Mouse (Mus musculus) midbrain, embryonic 10.5 days (tissue): ENCODE data around the gene Msx1. TPM values are rescaled to one million over a fixed set of nuclear protein-coding genes. Genes with fewer than 3 reads are reported as not detected.

Source experiments
- DNase-seq: peaks from one replicate; pipeline ENCODE4 v3.0.0-alpha.2; 2017; ENCODE audit warnings: low spot score
- H3K27ac ChIP-seq: fragments of 300-500 bp; sonication (generic); replicated peaks from 2 replicates; pipeline ENCODE4 v1.5.1; 2016; ENCODE audit warnings: mild to moderate bottlenecking
- H3K27me3 ChIP-seq: fragments of 300-500 bp; sonication (generic); 2 replicates; pipeline ENCODE4 v1.6.1; 2016; ENCODE audit warnings: low read depth, mild to moderate bottlenecking; ENCODE audit not compliant: poor library complexity, severe bottlenecking
- H3K36me3 ChIP-seq: fragments of 300-500 bp; sonication (generic); 2 replicates; pipeline ENCODE4 v1.6.1; 2016; ENCODE audit warnings: mild to moderate bottlenecking, moderate library complexity
- H3K4me1 ChIP-seq: fragments of 300-500 bp; sonication (generic); 2 replicates; pipeline ENCODE4 v1.6.1; 2016
- H3K4me3 ChIP-seq: fragments of 300-500 bp; sonication (generic); 2 replicates; pipeline ENCODE4 v1.5.1; 2016; ENCODE audit warnings: mild to moderate bottlenecking, moderate library complexity
- H3K9me3 ChIP-seq: fragments of 300-500 bp; sonication (generic); replicated peaks from 2 replicates; pipeline ENCODE4 v1.6.1; 2016; ENCODE audit warnings: mild to moderate bottlenecking
- WGBS: fragments of 180-500 bp; shearing (Covaris S2); methylation state at CpG from one replicate; pipeline ENCODE4 v1.1.7; 2016; 5-methylcytosine and 5-hydroxymethylcytosine counted together
- polyA plus RNA-seq: library from polyadenylated mRNA; unstranded; fragments of >200 nt; fragmentation: Nextera tagmentation; extraction: Ambion mirVana; gene quantifications from 2 replicates; pipeline ENCODE4 v1.2.1, GENCODE M21; 2016

Gene Msx1
- polyA plus RNA-seq, result 150 and 155 TPM in 2 replicates

GRCm38 (mm10) chr5:37824461-37824795 lies at the start of gene Msx1:
Gene Msx1, minus strand, starts transcription at chr5:37824583.
- peaks cover 100% of the 10 kb centered on the region for H3K27me3 ChIP-seq
- WGBS, result under 1% methylated on average over 37 of the region's 37 CpGs
- H3K27ac ChIP-seq, result peak within 1 kb of the TSS; percentile 84
- DNase-seq, result peak; percentile 93
- peak within 1 kb of the TSS; percentile 71 for H3K4me3 ChIP-seq
- H3K36me3 ChIP-seq, result peaks cover 3% of the 10 kb centered on the region; the same call in 1 of the 2 replicates
- peaks cover under 1% of the 10 kb centered on the region; the same call in 1 of the 2 replicates for H3K9me3 ChIP-seq
- H3K4me1 ChIP-seq, result peaks cover 75% of the 10 kb centered on the region

GRCm38 (mm10) chr5:37865471-37865870 lies 41.1 kb upstream of the Msx1 start:
- no peak overlapping the region for H3K4me3 ChIP-seq
- no peak overlapping the region for H3K27ac ChIP-seq
- H3K9me3 ChIP-seq, result no peaks in the 10 kb centered on the region
- peaks cover 30% of the 10 kb centered on the region for H3K27me3 ChIP-seq
- no peak for DNase-seq
- 89% methylated on average over 6 of the region's 6 CpGs for WGBS
- H3K4me1 ChIP-seq, result peaks cover 4% of the 10 kb centered on the region
- no peaks in the 10 kb centered on the region for H3K36me3 ChIP-seq

- DNase-seq, result no peak
- H3K27ac ChIP-seq, result no peak overlapping the region
- H3K27me3 ChIP-seq, result peaks cover 41% of the 10 kb centered on the region
Observed at GRCm38 (mm10) chr5:37864309-37864708, 39.9 kb upstream of the Msx1 start.

GRCm38 (mm10) chr5:37860846-37861245 lies 36.5 kb upstream of the Msx1 start:
- DNase-seq, result no peak
- Histone ChIP-seq H3K27me3 (peaks cover 75% of the 10 kb centered on the region), H3K4me1 (peaks cover 22% of the 10 kb centered on the region), H3K27ac (0 out of 2 replicates have a peak overlapping the region, but pooled peaks have one; percentile 9), H3K9me3 (no peaks in the 10 kb centered on the region), H3K36me3 (no peaks in the 10 kb centered on the region), H3K4me3 (no peak overlapping the region)
- WGBS, result 82% methylated on average over 6 of the region's 6 CpGs

More at GRCm38 (mm10) chr5:37864309-37864708, 39.9 kb upstream of the Msx1 start:
- no peaks in the 10 kb centered on the region for H3K36me3 ChIP-seq
- no peaks in the 10 kb centered on the region for H3K9me3 ChIP-seq
- WGBS, result 85% methylated on average over 2 of the region's 2 CpGs
- no peak overlapping the region for H3K4me3 ChIP-seq
- peaks cover 13% of the 10 kb centered on the region for H3K4me1 ChIP-seq

- WGBS, result 58% methylated on average over 7 of the region's 7 CpGs
- H3K27ac ChIP-seq, result 0 out of 2 replicates have a peak overlapping the region, but pooled peaks have one; percentile 9
Observed at GRCm38 (mm10) chr5:37860151-37860721, 35.9 kb upstream of the Msx1 start.

GRCm38 (mm10) chr5:37857763-37858545 lies 33.6 kb upstream of the Msx1 start:
- H3K36me3 ChIP-seq, result no peaks in the 10 kb centered on the region
- no peak for DNase-seq
- WGBS, result 50% methylated on average over 14 of the region's 14 CpGs
- no peak overlapping the region for H3K4me3 ChIP-seq
- peaks cover 22% of the 10 kb centered on the region for H3K4me1 ChIP-seq
- no peak overlapping the region for H3K27ac ChIP-seq
- H3K27me3 ChIP-seq, result peaks cover 78% of the 10 kb centered on the region
- peaks cover 4% of the 10 kb centered on the region; the same call in 1 of the 2 replicates for H3K9me3 ChIP-seq

More at GRCm38 (mm10) chr5:37860151-37860721, 35.9 kb upstream of the Msx1 start:
- Histone ChIP-seq H3K9me3 (no peaks in the 10 kb centered on the region), H3K4me1 (peaks cover 22% of the 10 kb centered on the region), H3K4me3 (no peak overlapping the region), H3K27me3 (peaks cover 81% of the 10 kb centered on the region), H3K36me3 (no peaks in the 10 kb centered on the region)
- no peak for DNase-seq

GRCm38 (mm10) chr5:37856057-37856456 lies 31.7 kb upstream of the Msx1 start:
- DNase-seq, result no peak
- 62% methylated on average over 5 of the region's 5 CpGs for WGBS
- Histone ChIP-seq H3K4me3 (no peak overlapping the region), H3K36me3 (no peaks in the 10 kb centered on the region), H3K4me1 (peaks cover 26% of the 10 kb centered on the region), H3K27me3 (peaks cover 70% of the 10 kb centered on the region), H3K9me3 (peaks cover 4% of the 10 kb centered on the region; the same call in 1 of the 2 replicates), H3K27ac (no peak overlapping the region)

GRCm38 (mm10) chr5:37854233-37854632 lies 29.9 kb upstream of the Msx1 start:
- Histone ChIP-seq H3K36me3 (no peaks in the 10 kb centered on the region), H3K4me1 (peaks cover 23% of the 10 kb centered on the region), H3K4me3 (no peak overlapping the region), H3K9me3 (peaks cover 4% of the 10 kb centered on the region; the same call in 1 of the 2 replicates), H3K27ac (no peak overlapping the region), H3K27me3 (peaks cover 59% of the 10 kb centered on the region)
- no peak for DNase-seq
- 85% methylated on average over 6 of the region's 6 CpGs for WGBS

GRCm38 (mm10) chr5:37851305-37851982 lies 27.1 kb upstream of the Msx1 start:
- peaks cover 53% of the 10 kb centered on the region for H3K27me3 ChIP-seq
- H3K36me3 ChIP-seq, result no peaks in the 10 kb centered on the region
- 65% methylated on average over 15 of the region's 15 CpGs for WGBS
- peaks cover 4% of the 10 kb centered on the region; the same call in 1 of the 2 replicates for H3K9me3 ChIP-seq
- H3K4me1 ChIP-seq, result peaks cover 23% of the 10 kb centered on the region
- DNase-seq, result peak; percentile 30
- H3K27ac ChIP-seq, result no peak overlapping the region; the same call in 1 of the 2 replicates
- H3K4me3 ChIP-seq, result no peak overlapping the region

GRCm38 (mm10) chr5:37848991-37849719 lies 24.8 kb upstream of the Msx1 start:
- H3K4me3 ChIP-seq, result no peak overlapping the region
- DNase-seq, result peak; percentile 39
- peak overlapping the region; percentile 19; the same call in 1 of the 2 replicates for H3K27ac ChIP-seq
- peaks cover 23% of the 10 kb centered on the region for H3K4me1 ChIP-seq
- no peaks in the 10 kb centered on the region for H3K36me3 ChIP-seq
- peaks cover 63% of the 10 kb centered on the region for H3K27me3 ChIP-seq
- peaks cover 4% of the 10 kb centered on the region; the same call in 1 of the 2 replicates for H3K9me3 ChIP-seq
- 43% methylated on average over 8 of the region's 8 CpGs for WGBS

GRCm38 (mm10) chr5:37836267-37836646 lies 11.9 kb upstream of the Msx1 start:
- no peak for DNase-seq
- Histone ChIP-seq H3K36me3 (no peaks in the 10 kb centered on the region), H3K4me1 (peaks cover 42% of the 10 kb centered on the region), H3K9me3 (no peaks in the 10 kb centered on the region), H3K4me3 (no peak overlapping the region), H3K27me3 (peaks cover 100% of the 10 kb centered on the region), H3K27ac (no peak overlapping the region)
- WGBS, result 38% methylated on average over 3 of the region's 3 CpGs
